Mouse (Mus musculus): Measurements from ENCODE around the gene Hepacam2. TPM values are rescaled to one million over a fixed set of nuclear protein-coding genes. Genes with fewer than 3 reads are reported as not detected.

The Hepacam2 gene
- polyA plus RNA-seq (2012) = 0.18 TPM in 1 of 2 replicates, not detected in the other

DNA sequence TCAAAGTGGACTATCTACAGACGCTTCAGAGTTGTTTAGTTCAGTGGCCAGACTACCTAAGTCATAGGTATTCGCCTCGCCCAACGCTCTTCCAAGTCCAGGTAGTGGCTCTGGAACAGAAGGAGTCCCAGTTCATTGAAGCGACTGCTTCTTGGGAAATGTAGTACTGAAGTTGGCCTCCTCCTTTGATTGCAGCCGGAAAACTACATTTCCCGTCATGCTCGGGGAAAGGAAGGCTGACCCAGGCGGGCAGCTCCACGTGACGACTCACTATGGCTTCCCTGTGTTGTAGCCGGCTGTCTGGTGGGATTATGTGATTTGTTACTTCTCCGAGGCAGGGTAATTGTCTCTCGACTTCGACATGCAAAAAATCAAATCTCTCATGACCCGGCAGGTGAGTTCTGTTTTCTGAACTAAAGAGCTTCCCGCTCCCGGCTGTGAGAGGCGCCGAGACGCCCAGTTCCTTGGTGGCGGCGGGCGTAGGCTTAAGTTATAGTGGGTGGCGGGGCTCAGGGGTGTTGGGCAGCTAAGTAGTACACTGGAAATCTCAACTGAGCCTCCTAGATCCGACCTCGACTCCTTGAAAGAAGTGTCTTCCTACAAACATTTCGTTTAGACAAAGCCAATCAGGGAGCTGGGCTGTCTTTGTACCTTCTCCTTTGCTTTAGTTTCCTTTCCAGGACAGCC is at the start of gene Hepacam2, which contains the start of gene Vps50:
Hepacam2 (minus strand) TSS at position 137 of the 687 bp plus-strand sequence.
Vps50 (plus strand) TSS at position 221 of the 687 bp plus-strand sequence.

Other genes starting within 250 kb of the Hepacam2 start
- 0.69 and 0.87 TPM in 2 replicates for gene Samd9l, start 98.7 kb downstream of the Hepacam2 start, polyA plus RNA-seq (2012)
- 1.6 and 2.6 TPM in 2 replicates for gene Vps50, start 84 bp upstream of the Hepacam2 start, polyA plus RNA-seq (2012)

Data from megakaryocyte-erythroid progenitor cell, adult 5 weeks (primary cell).